Mouse (Mus musculus): ENCODE data around the gene Gm42674.

- TF ChIP-seq POLR2A (IDR thresholded peaks at IDR 0.05; ENCODE audit: low read depth, low read length) = no peak
- TF ChIP-seq CTCF (IDR thresholded peaks at IDR 0.05; ENCODE audit: extremely low read depth, insufficient read depth, insufficient read length, insufficient replicate concordance) = no peak
These were observed 19.5 kb upstream of the Gm42674 start for GRCm38 (mm10) chr3:90582156-90582555.
